Comparison of ENCODE assay signal across 8 mouse cellular contexts in the genomic region with DNA sequence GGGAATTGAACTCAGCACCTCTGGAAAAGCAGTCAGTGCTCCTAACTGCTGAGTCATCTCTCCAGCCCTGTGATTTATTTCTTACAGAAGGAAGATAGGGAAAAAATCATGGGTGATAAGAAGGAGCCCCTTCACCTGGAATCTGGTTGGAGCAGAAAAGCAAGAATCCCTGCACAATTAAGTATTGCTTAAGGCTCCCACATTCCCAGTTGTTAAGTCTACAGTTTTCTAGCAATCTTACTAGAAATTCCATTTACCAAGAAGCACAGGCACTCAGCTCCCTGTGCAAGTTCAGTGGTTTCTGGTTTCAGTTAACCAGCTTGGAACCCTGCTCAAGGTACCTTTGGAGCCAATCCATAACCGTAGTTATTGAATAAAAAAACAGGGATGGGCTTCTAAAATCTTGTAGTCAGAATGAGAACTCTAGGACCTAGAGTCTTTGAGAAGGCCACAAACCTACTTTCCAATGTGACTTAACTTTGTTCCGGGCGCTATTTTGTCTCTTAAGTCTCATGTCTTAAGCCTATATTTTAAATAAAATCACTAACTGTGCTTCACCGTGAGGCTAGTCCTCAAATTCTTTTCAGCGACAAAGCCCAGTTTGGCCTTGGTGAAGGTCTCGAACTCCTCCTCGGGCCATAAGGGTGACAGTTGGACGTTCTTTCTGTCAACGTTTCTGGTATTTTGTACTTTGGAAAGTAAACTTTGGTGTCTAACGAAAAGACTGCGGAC. TPM values are rescaled to one million over a fixed set of nuclear protein-coding genes. Genes with fewer than 3 reads are reported as not detected.
DNase-seq lines count a peak whose midpoint lies in the region; ATAC-seq and TF ChIP-seq lines count a peak whose summit lies in the region.

No protein-coding gene starts in this region.

- TF ChIP-seq CTCF in liver, adult 2 months (IDR thresholded peaks at IDR 0.05; ENCODE audit: low read depth, low read length): no peak

- no peak for DNase-seq in liver, adult 2 months (ENCODE audit: extremely low read depth, low read depth, low spot score)
- DNase-seq in liver: no peak
- no peak for DNase-seq in adrenal gland, adult 8-10 months
- no peak for DNase-seq in adrenal gland, adult 18-20 months (ENCODE audit: low spot score in 2 of 2)
- no peak for DNase-seq in adrenal gland, postnatal 10 days

- no peaks in the 10 kb centered on the region for H3K36me3 ChIP-seq in liver, adult 2 months (ENCODE audit: control insufficient read depth, insufficient read depth, low read length)
- H3K36me3 ChIP-seq in embryonic facial prominence, embryonic 13.5 days: no peaks in the 10 kb centered on the region
- H3K36me3 ChIP-seq in kidney, embryonic 15.5 days: no peaks in the 10 kb centered on the region
- no peaks in the 10 kb centered on the region for H3K36me3 ChIP-seq in neural tube, embryonic 13.5 days

- peak overlapping the region; percentile 83 for H3K27ac ChIP-seq in liver, adult 2 months (replicated peaks; ENCODE audit: insufficient read depth, low read depth, low read length)
- peak overlapping the region; percentile 74 for H3K27ac ChIP-seq in embryonic facial prominence, embryonic 13.5 days
- H3K27ac ChIP-seq in kidney, embryonic 15.5 days: peak overlapping the region; percentile 88
- 0 out of 2 replicates have a peak overlapping the region, but pooled peaks have one; percentile 42 for H3K27ac ChIP-seq in neural tube, embryonic 13.5 days (replicated peaks)

- ATAC-seq in embryonic facial prominence, embryonic 13.5 days (ENCODE audit: insufficient number of reproducible peaks, insufficient read depth, low FRiP score, low TSS enrichment, low read depth): no peak
- no peak for ATAC-seq in kidney, embryonic 15.5 days (replicated peaks; ENCODE audit: low FRiP score)
- no peak for ATAC-seq in neural tube, embryonic 13.5 days (ENCODE audit: low read depth)

- 11% methylated on average over 11 of the region's 11 CpGs for WGBS in liver, adult 2 months
- 32% methylated on average over 11 of the region's 11 CpGs for WGBS in embryonic facial prominence, embryonic 13.5 days
- 34% methylated on average over 11 of the region's 11 CpGs for WGBS in kidney, embryonic 15.5 days
- 41% methylated on average over 11 of the region's 11 CpGs for WGBS in neural tube, embryonic 13.5 days

- no peak for TF ChIP-seq POLR2A in liver, adult 2 months (IDR thresholded peaks at IDR 0.05; ENCODE audit: extremely low read depth, insufficient read depth, low read length)

- H3K9me3 ChIP-seq in embryonic facial prominence, embryonic 13.5 days: no peaks in the 10 kb centered on the region
- no peaks in the 10 kb centered on the region for H3K9me3 ChIP-seq in kidney, embryonic 15.5 days (replicated peaks)
- no peaks in the 10 kb centered on the region for H3K9me3 ChIP-seq in neural tube, embryonic 13.5 days

- H3K4me3 ChIP-seq in liver, adult 2 months (ENCODE audit: insufficient read depth, low read depth, low read length): no peak overlapping the region; the same call in 1 of the 2 replicates
- H3K4me3 ChIP-seq in embryonic facial prominence, embryonic 13.5 days: peak overlapping the region; percentile 61
- peak overlapping the region; percentile 67 for H3K4me3 ChIP-seq in kidney, embryonic 15.5 days (replicated peaks)
- H3K4me3 ChIP-seq in neural tube, embryonic 13.5 days: peak overlapping the region; percentile 53

- no peaks in the 10 kb centered on the region for H3K27me3 ChIP-seq in liver, adult 2 months (ENCODE audit: control insufficient read depth, insufficient read depth, low read length)
- no peaks in the 10 kb centered on the region for H3K27me3 ChIP-seq in embryonic facial prominence, embryonic 13.5 days
- H3K27me3 ChIP-seq in kidney, embryonic 15.5 days: no peaks in the 10 kb centered on the region
- no peaks in the 10 kb centered on the region for H3K27me3 ChIP-seq in neural tube, embryonic 13.5 days

- 0 out of 2 replicates have a peak overlapping the region, but pooled peaks have one; percentile 25 for H3K9ac ChIP-seq in liver, adult 2 months (ENCODE audit: low read depth, low read length)
- peak overlapping the region; percentile 47; the same call in 1 of the 2 replicates for H3K9ac ChIP-seq in embryonic facial prominence, embryonic 13.5 days
- 0 out of 2 replicates have a peak overlapping the region, but pooled peaks have one; percentile 29 for H3K9ac ChIP-seq in kidney, embryonic 15.5 days
- peak overlapping the region; percentile 32; the same call in 1 of the 2 replicates for H3K9ac ChIP-seq in neural tube, embryonic 13.5 days

- H3K79me2 ChIP-seq in liver, adult 2 months (ENCODE audit: control insufficient read depth, insufficient read depth, low read length): peaks cover 5% of the 10 kb centered on the region; the same call in 1 of the 2 replicates

- H3K4me1 ChIP-seq in liver, adult 2 months (ENCODE audit: control insufficient read depth, insufficient read depth, low read length): peaks cover 16% of the 10 kb centered on the region
- H3K4me1 ChIP-seq in embryonic facial prominence, embryonic 13.5 days: peaks cover 7% of the 10 kb centered on the region; the same call in 1 of the 2 replicates
- H3K4me1 ChIP-seq in kidney, embryonic 15.5 days: peaks cover 18% of the 10 kb centered on the region
- peaks cover 22% of the 10 kb centered on the region for H3K4me1 ChIP-seq in neural tube, embryonic 13.5 days (replicated peaks)

- H3K4me2 ChIP-seq in embryonic facial prominence, embryonic 13.5 days: peak overlapping the region; percentile 84
- H3K4me2 ChIP-seq in kidney, embryonic 15.5 days: peak overlapping the region; percentile 95
- peak overlapping the region; percentile 67 for H3K4me2 ChIP-seq in neural tube, embryonic 13.5 days

RNA-seq across cellular contexts. Expression of gene Gm2a, which starts 1.0 kb away (rescaled TPM):
- 41.1 and 61.8 TPM in 2 replicates for total RNA-seq in liver, adult 2 months (2014; rRNA removed)
- 64.6 and 73.6 TPM in 2 replicates for polyA plus RNA-seq in liver, adult 2 months (2012; rRNA removed)
- 15.4 and 17.4 TPM in 2 replicates for polyA plus RNA-seq in embryonic facial prominence, embryonic 13.5 days (2015; fragmentation: Nextera tagmentation; extraction: Ambion mirVana)
- 32.7 and 32.9 TPM in 2 replicates for polyA plus RNA-seq in kidney, embryonic 15.5 days (2015; fragmentation: Nextera tagmentation; extraction: Ambion mirVana)
- polyA plus RNA-seq in neural tube, embryonic 13.5 days (2015; fragmentation: Nextera tagmentation; extraction: Ambion mirVana): 20.3 and 20.7 TPM in 2 replicates
- 100 to 1,000 TPM; 254 to 285 (median 274) TPM for total RNA-seq in adrenal gland, adult 8-10 months (2022)
- 100 to 1,000 TPM; 189 to 249 TPM for total RNA-seq in adrenal gland, adult 18-20 months (2021)
- total RNA-seq in adrenal gland, postnatal 10 days (2021): 10 to 100 TPM; 75.3 to 78.6 TPM

RNA-seq across cellular contexts. Expression of gene Ccdc69, which starts 19.0 kb away (rescaled TPM):
- 0.13 and 0.55 TPM in 2 replicates for total RNA-seq in liver, adult 2 months (2014; rRNA removed)
- 0.43 TPM in 1 of 2 replicates, not detected in the other for polyA plus RNA-seq in liver, adult 2 months (2012; rRNA removed)
- 0.27 and 0.41 TPM in 2 replicates for polyA plus RNA-seq in embryonic facial prominence, embryonic 13.5 days (2015; fragmentation: Nextera tagmentation; extraction: Ambion mirVana)
- 3.2 and 3.3 TPM in 2 replicates for polyA plus RNA-seq in kidney, embryonic 15.5 days (2015; fragmentation: Nextera tagmentation; extraction: Ambion mirVana)
- polyA plus RNA-seq in neural tube, embryonic 13.5 days (2015; fragmentation: Nextera tagmentation; extraction: Ambion mirVana): 0.50 and 0.63 TPM in 2 replicates
- 1 to 10 TPM; 3.9 to 7.5 (median 4.5) TPM for total RNA-seq in adrenal gland, adult 8-10 months (2022)
- total RNA-seq in adrenal gland, adult 18-20 months (2021): 1 to 10 TPM; 7.4 to 9.8 TPM
- 1 to 10 TPM; 7.3 to 7.8 TPM for total RNA-seq in adrenal gland, postnatal 10 days (2021)

RNA-seq across cellular contexts. Expression of gene Slc36a3, which starts 54.6 kb away (rescaled TPM):
- total RNA-seq in liver, adult 2 months (2014; rRNA removed): not detected in 2 replicates
- polyA plus RNA-seq in liver, adult 2 months (2012; rRNA removed): 0.05 TPM in 1 of 2 replicates, not detected in the other
- not detected in 2 replicates for polyA plus RNA-seq in embryonic facial prominence, embryonic 13.5 days (2015; fragmentation: Nextera tagmentation; extraction: Ambion mirVana)
- polyA plus RNA-seq in kidney, embryonic 15.5 days (2015; fragmentation: Nextera tagmentation; extraction: Ambion mirVana): not detected in 2 replicates
- not detected in 2 replicates for polyA plus RNA-seq in neural tube, embryonic 13.5 days (2015; fragmentation: Nextera tagmentation; extraction: Ambion mirVana)
- total RNA-seq in adrenal gland, adult 8-10 months (2022): not detected
- not detected for total RNA-seq in adrenal gland, adult 18-20 months (2021)
- not detected for total RNA-seq in adrenal gland, postnatal 10 days (2021)
